Mouse (Mus musculus): ENCODE data around the gene Slc16a2.
A peak's percentile ranks its signal among the peaks of the same experiment; 100 is the strongest.
"Not testable (repeated sequence)": the region's sequence is repeated elsewhere in the genome, so short reads cannot be mapped to it uniquely, and the experiment has no call there.

The Slc16a2 gene

DNA sequence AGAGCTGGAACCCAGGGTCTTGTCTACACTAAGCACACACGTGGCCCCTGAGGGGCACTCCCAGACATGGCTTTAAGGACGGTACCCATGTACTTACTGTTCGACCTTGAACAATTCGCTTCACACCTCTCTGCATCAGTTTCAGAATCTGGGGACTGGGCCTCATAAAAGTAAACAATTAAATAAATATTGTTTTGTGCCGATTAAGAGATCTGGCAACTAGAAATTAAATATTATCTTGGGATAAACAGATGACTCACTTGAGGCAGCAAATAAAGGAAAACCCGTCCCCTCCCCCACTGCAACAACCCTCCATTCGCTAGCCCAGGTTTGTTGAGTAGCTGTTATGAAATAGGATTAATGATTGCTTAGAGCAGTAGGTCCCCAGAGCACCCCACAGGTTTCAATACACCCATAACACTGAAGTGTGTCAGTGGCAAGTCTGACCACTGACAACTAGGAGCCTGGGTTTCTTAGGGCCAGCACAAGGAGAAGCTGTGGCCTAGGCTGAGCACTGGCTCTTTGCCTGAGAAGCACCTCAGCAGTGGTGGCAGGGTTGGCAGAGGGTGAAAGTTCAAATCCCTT, 87.7 kb downstream of the Slc16a2 start:
- no peak for DNase-seq (ENCODE audit: low spot score in 2 of 2)

GRCm38 (mm10) chrX:103733091-103733490, 88.7 kb downstream of the Slc16a2 start:
- no peak for DNase-seq (ENCODE audit: low spot score in 2 of 2)

DNA sequence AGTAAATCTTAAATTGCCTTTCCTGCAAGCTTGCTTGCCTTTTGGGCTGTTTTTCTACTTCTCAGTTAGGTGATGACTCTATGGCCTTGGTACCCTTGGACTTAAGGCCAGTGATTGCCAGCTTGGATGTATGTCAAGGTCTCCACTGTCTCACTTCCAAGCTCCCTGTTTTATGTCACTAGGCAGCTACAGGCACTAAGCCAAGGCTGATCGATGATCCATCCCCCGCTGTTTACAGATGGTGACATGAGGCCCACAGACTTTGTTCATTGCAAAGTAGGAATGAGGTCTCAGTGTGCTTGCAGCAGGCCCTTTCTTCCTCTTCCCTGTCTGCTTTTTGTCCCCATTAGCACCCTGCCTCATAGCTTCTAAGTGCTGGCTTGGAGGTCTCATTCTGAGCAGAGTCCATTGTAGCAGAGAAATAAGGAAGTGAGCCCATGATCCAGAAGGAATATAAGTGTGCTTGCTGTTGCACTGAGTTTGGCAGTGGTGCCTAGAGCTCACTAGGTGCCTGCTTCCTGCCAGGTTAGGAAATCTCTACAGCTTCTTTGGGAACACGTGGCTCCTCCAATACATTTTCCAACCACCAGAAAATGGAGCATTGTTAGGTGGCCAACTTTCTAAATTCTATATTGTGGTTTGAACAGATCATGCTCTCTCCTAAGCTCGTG, 89.6 kb downstream of the Slc16a2 start:
- DNase-seq (ENCODE audit: low spot score in 2 of 2): no peak

- DNase-seq (ENCODE audit: low spot score in 2 of 2): no peak
These were observed 99.3 kb downstream of the Slc16a2 start for GRCm38 (mm10) chrX:103722437-103722836.

- no peak for DNase-seq (ENCODE audit: low spot score in 2 of 2)
These were observed 102.1 kb downstream of the Slc16a2 start for GRCm38 (mm10) chrX:103719618-103720185.

DNA sequence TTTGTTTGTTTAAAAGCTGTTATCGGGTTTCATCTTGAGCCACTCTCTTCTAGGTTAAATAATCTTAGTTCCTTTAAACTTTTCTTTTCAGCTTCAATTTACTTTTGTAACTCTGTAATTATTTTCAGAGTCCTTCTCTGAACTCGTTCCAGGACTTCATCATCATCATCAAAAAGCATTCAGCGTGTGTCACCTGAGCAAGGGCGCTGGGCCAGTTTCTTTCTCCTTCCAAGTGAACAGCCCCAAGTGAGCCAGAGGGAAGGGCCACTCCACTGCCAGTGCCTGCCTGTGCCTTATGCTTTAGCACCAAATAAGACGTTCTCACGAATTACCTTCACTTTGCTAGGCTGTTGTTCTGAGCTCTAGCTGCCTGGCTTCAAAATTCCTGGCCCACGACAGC, 108.9 kb downstream of the Slc16a2 start:
- no peak for DNase-seq (ENCODE audit: low spot score in 2 of 2)

GRCm38 (mm10) chrX:103709671-103710070, 112.1 kb downstream of the Slc16a2 start:
- DNase-seq (ENCODE audit: low spot score in 2 of 2): no peak

GRCm38 (mm10) chrX:103708592-103708991, 113.2 kb downstream of the Slc16a2 start:
- DNase-seq (ENCODE audit: low spot score in 2 of 2): no peak

DNA sequence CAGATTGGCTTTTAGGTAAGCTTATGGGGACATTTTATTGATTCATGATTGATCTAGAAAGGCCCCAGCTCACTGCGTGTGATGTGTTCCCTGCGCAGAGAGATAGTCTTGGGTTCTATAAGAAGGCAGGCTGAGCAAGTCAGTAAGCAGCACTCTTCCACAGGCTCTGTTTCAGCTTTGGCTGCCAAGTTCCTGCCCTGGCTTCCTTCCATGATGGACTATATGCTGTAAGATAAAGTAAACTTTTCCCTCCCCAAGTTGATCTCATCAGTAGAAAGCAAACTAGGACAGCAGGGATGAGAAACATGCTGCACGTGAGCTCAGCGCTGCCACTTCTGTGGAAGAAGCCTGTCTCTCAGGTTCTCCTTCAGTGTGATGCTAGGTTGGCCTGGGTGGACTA, 117.2 kb downstream of the Slc16a2 start:
- DNase-seq (ENCODE audit: low spot score in 2 of 2): no peak

GRCm38 (mm10) chrX:103704024-103704423, 117.8 kb downstream of the Slc16a2 start:
- DNase-seq (ENCODE audit: low spot score in 2 of 2): peak in 1 of 2 experiments; percentile 5

- no peak for DNase-seq (ENCODE audit: low spot score in 2 of 2)
These were observed 124.0 kb downstream of the Slc16a2 start for GRCm38 (mm10) chrX:103697796-103698195.

GRCm38 (mm10) chrX:103696081-103696519, 125.7 kb downstream of the Slc16a2 start:
- DNase-seq (ENCODE audit: low spot score in 2 of 2): peak; percentile 6 to 58

DNA sequence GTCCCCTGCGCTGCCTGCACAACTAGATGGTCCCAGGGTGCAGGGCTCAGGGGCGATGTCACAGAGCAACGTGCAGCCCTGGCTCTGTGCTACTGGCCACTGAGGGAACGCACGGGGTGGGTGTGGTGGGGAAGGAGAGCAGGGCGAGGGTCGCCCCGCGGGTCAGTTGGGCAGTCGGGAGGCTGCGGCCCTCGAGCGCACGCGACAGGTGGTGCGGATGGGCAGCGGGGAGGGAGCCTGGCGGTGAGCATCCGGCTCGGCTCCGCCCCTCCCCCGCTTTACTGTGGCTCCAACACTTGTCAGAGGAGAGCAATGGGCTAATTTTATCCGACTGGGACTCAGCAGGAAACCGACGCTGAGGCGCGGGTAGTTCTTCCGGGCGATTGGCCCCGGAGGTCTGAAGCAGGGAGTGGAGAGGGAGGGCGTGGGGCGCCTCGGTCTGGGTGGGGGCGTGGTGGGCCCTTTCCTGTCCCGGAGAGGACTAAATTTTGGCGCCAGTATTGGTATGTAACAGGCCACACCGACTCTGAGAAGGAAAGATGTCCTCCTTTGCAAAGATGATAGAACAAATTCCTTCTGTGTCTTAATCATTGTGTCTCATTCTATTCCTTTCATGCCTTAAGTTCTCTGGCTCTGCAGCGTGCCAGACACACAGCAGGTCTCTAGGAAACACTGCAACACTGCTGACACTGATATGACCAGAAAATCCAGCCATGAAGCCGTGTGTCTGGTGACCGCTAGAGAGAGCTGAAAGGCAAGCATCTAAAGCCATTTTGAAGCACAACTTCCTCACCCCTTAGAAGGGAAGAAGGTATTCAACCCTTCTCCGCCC, 126.4 kb downstream of the Slc16a2 start:
- peak; percentile 53 to 57 for DNase-seq (ENCODE audit: low spot score in 2 of 2)

- peak in 1 of 2 experiments; percentile 4 for DNase-seq (ENCODE audit: low spot score in 2 of 2)
These were observed 127.0 kb downstream of the Slc16a2 start for GRCm38 (mm10) chrX:103694787-103695164.

GRCm38 (mm10) chrX:103694381-103694780, 127.4 kb downstream of the Slc16a2 start:
- no peak for DNase-seq (ENCODE audit: low spot score in 2 of 2)

GRCm38 (mm10) chrX:103692916-103693315, 128.9 kb downstream of the Slc16a2 start:
- no peak for DNase-seq (ENCODE audit: low spot score in 2 of 2)

GRCm38 (mm10) chrX:103688551-103688950, 133.2 kb downstream of the Slc16a2 start:
- DNase-seq (ENCODE audit: low spot score in 2 of 2): no peak

GRCm38 (mm10) chrX:103674674-103675073, 147.1 kb downstream of the Slc16a2 start:
- no peak for DNase-seq (ENCODE audit: low spot score in 2 of 2)

DNA sequence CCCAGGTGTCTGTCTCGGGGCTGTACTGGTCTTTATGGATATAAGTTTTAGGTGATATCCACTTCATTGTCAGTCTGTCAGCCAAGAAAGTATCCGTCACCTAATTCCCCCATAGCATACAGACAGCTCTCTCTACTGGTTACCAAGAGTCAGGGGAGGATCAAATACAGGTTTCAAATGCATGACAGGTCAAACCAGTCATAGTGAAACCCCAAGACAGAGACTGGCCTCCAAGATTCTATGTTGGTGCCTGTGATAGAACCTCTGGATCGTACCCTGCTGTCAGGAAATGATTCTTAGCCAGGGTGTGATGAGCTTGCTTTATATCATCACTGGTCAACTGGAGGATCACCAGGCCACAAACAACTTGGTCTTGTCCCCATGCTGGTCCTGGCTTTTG, 148.0 kb downstream of the Slc16a2 start:
- DNase-seq (ENCODE audit: low spot score in 2 of 2): no peak

DNA sequence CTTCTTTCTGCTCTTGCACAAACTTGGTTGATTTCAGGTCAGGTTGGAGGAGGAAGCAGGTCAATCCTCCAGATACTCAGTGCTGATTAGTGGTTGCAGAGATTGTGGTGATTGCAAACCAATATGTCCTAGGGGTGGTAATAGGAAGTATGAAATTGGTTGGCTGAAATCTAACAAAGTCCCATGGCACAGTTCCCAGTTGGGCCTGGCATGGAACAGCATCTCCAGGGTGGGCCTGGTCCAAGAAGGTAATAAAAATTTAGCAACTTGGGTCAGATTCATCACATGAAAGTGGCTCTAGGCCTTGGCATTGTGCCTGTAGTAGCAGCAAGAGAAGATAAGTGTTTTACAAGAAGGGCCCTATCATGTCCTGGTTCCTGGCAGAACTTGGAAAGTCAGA, 151.5 kb downstream of the Slc16a2 start:
- DNase-seq (ENCODE audit: low spot score in 2 of 2): no peak

GRCm38 (mm10) chrX:103664445-103664844, 157.3 kb downstream of the Slc16a2 start:
- not testable (repeated sequence) for DNase-seq (ENCODE audit: low spot score in 2 of 2)

DNA sequence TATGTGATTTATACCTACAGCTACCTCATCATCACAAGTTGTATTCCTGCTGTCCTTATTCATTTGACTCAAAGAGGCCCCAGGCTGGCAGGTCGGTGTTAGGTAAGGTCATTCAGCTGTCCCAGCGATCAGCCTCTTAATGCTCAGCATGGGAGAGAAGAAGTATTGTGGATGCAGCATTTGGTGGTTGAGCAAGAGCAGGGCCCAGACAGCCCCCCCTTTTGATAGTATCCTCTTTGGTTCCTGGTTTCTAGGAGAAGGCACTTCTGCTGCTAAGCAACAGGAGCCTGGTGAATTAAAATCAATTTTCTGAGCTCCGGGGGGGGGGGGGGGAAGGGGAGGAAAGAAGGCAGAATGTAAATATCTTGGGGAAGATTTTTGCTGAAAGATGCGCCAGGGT, 162.8 kb downstream of the Slc16a2 start:
- DNase-seq (ENCODE audit: low spot score in 2 of 2): no peak

Measured in frontal cortex, postnatal 36 days (tissue).